Mouse (Mus musculus) bone marrow macrophage, adult 2 months (primary cell): Measurements from ENCODE around the gene A130010J15Rik. TPM values are rescaled to one million over a fixed set of nuclear protein-coding genes. Genes with fewer than 3 reads are reported as not detected.
A peak's percentile ranks its signal among the peaks of the same experiment; 100 is the strongest.

Experiments used
- H3K27ac ChIP-seq: 2 replicates; pipeline ENCODE4 v1.5.1; 2012; ENCODE audit warnings: low read depth, low read length; ENCODE audit not compliant: insufficient read depth
- H3K4me1 ChIP-seq: 2 replicates; pipeline ENCODE4 v1.6.1; 2012; ENCODE audit warnings: low read length; ENCODE audit not compliant: control insufficient read depth, insufficient read depth
- H3K4me3 ChIP-seq: 2 replicates; pipeline ENCODE4 v1.5.1; 2012; ENCODE audit warnings: mild to moderate bottlenecking, low read length, moderate library complexity; ENCODE audit not compliant: insufficient read depth
- CTCF ChIP-seq: IDR thresholded peaks from 2 replicates; pipeline ENCODE4 v1.5.1; 2012; ENCODE audit warnings: low read depth, mild to moderate bottlenecking, low read length, moderate library complexity
- POLR2A ChIP-seq: IDR thresholded peaks from 2 replicates; pipeline ENCODE4 v1.6.1; 2012; ENCODE audit warnings: mild to moderate bottlenecking, low read depth, low read length, borderline replicate concordance
- polyA plus RNA-seq: library from polyadenylated mRNA; stranded (reverse); fragments of >200 nt; gene quantifications from 2 replicates; pipeline ENCODE4 v1.2.4, GENCODE M21; 2012; ENCODE audit not compliant: missing spikeins, insufficient read depth, insufficient read length

The A130010J15Rik gene
- polyA plus RNA-seq, 1 experiment = 3.8 TPM

DNA sequence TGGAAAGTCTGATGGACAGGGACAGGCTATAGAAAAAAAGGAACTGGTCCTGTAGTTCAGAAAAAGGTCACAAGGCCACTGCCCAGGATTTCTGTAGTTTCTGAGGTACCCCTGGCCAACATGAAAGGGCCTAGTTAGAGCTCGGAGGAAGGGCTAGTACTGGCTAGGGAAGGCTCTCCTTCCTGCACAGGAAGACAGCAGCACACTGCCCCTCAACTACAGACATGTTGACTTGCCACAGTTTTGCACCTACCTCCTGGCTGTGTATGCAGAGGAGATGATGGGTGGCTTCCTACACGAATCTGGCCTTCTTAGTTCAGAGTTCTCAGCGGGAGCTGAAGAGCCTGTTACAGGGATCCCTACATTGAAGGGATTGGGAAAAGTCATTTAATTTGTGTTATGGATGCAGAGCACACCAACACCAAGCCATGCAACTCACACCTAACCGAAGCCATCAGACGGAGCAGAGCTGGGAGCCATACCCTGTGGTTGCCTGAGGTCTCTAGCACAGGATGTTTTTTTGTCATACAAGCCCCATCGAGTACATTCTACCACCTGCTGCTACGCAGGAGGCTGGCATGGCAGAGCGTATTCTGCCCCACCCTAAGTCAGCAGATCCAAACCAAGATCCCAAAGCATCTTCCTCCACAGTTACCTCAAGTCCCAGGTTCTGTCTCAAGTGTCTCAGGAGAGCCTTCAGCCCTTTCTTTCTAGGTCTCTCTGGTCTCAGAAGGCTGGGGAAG is 33.0 kb downstream of the A130010J15Rik start:
- TF ChIP-seq CTCF (no peak), POLR2A (no peak)
- Histone ChIP-seq H3K4me1 (peaks cover 33% of the 10 kb centered on the region), H3K27ac (peak overlapping the region; percentile 94), H3K4me3 (peak overlapping the region; percentile 71)

- Histone ChIP-seq H3K4me1 (peaks cover 31% of the 10 kb centered on the region), H3K4me3 (peak within 1 kb of the TSS; percentile 71), H3K27ac (peak within 1 kb of the TSS; percentile 94)
- TF ChIP-seq CTCF = no peak
- TF ChIP-seq POLR2A = no peak
Measured at GRCm38 (mm10) chr1:193201383-193201778, 33.5 kb downstream of the A130010J15Rik start, which contains the start of gene Traf3ip3. Gene Traf3ip3, minus strand, starts transcription at chr1:193201703.

DNA sequence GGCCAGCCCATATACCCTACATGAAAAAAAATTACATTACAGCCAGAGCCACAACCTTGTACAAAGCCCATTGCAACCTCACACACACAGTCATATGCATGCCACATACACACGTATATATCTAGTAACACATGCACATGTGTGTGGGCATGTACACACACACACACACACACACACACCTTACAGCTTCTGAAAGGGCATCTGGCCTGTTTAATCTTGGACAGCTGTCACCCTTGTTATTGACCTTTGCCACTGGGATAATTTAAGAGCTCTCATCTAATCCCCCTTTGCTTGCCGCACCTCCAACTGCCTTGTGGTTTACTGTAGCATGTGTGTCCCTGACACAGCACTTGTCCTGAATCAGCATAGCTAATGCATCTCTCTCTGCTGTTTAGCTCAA is 36.0 kb downstream of the A130010J15Rik start:
- H3K27ac ChIP-seq = no peak overlapping the region
- TF ChIP-seq POLR2A (no peak), CTCF (no peak)
- peaks cover 22% of the 10 kb centered on the region for H3K4me1 ChIP-seq
- no peak overlapping the region for H3K4me3 ChIP-seq

- TF ChIP-seq POLR2A (no peak), CTCF (no peak)
- Histone ChIP-seq H3K4me3 (no peak overlapping the region), H3K27ac (no peak overlapping the region), H3K4me1 (peaks cover 10% of the 10 kb centered on the region)
Measured at GRCm38 (mm10) chr1:193205431-193205830, 37.6 kb downstream of the A130010J15Rik start.

GRCm38 (mm10) chr1:193207503-193207902 is 39.7 kb downstream of the A130010J15Rik start, which contains the start of gene Lamb3:
Gene Lamb3, plus strand, starts transcription at chr1:193207699.
- Histone ChIP-seq H3K4me3 (no peak within 1 kb of the TSS), H3K4me1 (peaks cover 2% of the 10 kb centered on the region; the same call in 1 of the 2 replicates)

DNA sequence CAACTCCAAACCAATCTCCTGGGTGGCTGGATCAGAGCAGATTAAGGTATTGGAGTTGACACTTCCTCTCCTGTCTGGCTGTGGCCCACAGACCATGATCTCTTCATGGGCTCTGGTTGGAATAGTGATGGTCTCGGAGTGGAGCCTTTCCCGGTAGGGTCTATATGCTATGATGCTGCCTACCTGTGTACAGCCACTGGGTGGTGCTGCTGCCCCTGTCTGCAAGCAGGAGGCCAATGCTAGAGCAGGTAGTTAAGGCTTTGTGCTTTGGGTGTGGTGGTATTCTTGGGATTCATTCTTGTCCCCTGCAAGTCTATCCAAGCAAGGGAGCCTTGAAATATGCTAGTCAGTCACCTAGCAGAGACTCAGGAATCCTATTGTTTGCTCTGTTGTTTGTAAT is 40.3 kb downstream of the A130010J15Rik start:
- TF ChIP-seq CTCF (peak; percentile 79), POLR2A (no peak)

More at GRCm38 (mm10) chr1:193207503-193207902, 39.7 kb downstream of the A130010J15Rik start, which contains the start of gene Lamb3:
- TF ChIP-seq CTCF (no peak), POLR2A (no peak)
- H3K27ac ChIP-seq = no peak within 1 kb of the TSS

DNA sequence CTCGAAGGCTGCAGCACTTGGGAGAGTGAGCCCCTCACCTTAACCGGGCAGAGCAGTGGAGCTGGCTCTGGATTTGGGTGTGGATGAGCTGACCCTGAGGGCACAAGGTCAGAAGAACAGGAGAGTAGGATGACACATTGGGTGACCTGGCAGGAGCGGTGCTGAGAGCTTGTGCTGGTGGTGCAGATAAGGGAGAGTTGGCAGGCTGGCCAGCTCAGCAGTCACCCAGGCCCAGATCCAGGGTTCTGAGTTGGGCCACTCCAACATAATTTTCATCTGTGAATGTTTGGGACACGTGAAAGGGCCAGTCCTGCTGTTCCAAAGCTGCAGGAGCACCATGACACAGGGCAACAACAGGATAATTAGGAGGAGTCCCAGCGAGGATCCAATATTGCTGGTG is 43.5 kb downstream of the A130010J15Rik start:
- Histone ChIP-seq H3K4me3 (no peak overlapping the region), H3K27ac (no peak overlapping the region), H3K4me1 (peaks cover 2% of the 10 kb centered on the region; the same call in 1 of the 2 replicates)
- TF ChIP-seq POLR2A = no peak
- no peak for TF ChIP-seq CTCF

More for the DNA sequence above, 40.3 kb downstream of the A130010J15Rik start:
- Histone ChIP-seq H3K4me3 (no peak overlapping the region), H3K4me1 (peaks cover 2% of the 10 kb centered on the region; the same call in 1 of the 2 replicates), H3K27ac (no peak overlapping the region)

- no peak for TF ChIP-seq POLR2A
- TF ChIP-seq CTCF = no peak
- Histone ChIP-seq H3K4me3 (no peak overlapping the region), H3K4me1 (no peaks in the 10 kb centered on the region), H3K27ac (no peak overlapping the region)
Measured at GRCm38 (mm10) chr1:193214053-193214452, 46.2 kb downstream of the A130010J15Rik start.

- Histone ChIP-seq H3K4me3 (no peak overlapping the region), H3K4me1 (peaks cover 11% of the 10 kb centered on the region), H3K27ac (no peak overlapping the region)
- TF ChIP-seq POLR2A (no peak), CTCF (no peak)
Measured at GRCm38 (mm10) chr1:193216000-193216399, 48.2 kb downstream of the A130010J15Rik start.

- no peak overlapping the region for H3K4me3 ChIP-seq
- TF ChIP-seq POLR2A = no peak
- TF ChIP-seq CTCF = no peak
- H3K4me1 ChIP-seq = peaks cover 13% of the 10 kb centered on the region
- H3K27ac ChIP-seq = no peak overlapping the region
Measured at GRCm38 (mm10) chr1:193220408-193220807, 52.6 kb downstream of the A130010J15Rik start.
